Mouse (Mus musculus): ENCODE measurements around the gene Hist1h2bm. TPM values are rescaled to one million over a fixed set of nuclear protein-coding genes. Genes with fewer than 3 reads are reported as not detected.
"Not testable (repeated sequence)": the region's sequence is repeated elsewhere in the genome, so short reads cannot be mapped to it uniquely, and the experiment has no call there.

Gene Hist1h2bm
- polyA plus RNA-seq, 1 experiment from 2014 or later = 1.00 TPM

DNA sequence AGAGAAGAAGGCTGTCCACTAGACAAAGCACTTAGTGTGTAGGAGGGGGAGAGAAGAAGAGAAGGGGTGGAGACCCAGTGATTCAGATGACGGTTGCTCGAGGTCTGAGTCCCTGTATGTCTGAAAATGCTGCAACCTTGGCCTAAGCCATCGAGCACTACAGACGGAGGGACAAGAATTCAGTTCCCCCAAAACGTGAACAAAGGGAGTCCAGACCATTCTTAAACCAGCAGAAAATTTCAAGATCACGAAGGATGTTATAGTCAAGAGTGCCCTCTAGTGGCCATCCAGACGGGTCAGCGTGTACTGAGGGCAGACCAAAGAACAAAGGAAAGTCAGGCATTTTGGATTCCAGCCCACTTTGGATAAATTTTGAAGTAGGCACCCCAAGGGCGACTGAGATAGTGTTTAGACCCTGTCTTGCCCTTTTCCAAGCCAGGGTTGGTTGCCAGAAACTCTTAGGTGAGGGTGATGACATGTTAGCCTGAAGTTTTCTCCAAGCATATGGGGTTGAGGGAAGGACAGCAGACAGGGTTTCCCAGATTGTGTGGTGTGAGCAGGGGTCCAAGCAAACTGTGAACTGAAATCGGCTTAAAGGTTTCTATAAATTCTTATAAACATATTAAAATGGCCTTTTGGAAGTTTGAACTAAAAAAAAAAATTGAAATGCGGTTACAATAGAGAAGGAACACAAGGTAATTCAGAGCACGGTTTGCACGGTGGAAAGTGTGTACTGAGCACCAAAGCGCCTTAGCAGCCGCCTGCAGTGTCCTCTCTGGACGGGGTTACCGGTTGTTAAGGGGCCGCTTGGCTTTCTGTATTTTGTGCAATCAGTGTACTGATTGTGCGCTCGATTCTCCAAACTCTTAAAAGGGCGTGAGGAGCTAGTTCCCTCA lies 12.4 kb downstream of the Hist1h2bm start:
- peak overlapping the region; percentile 80 to 92 for H3K27ac ChIP-seq (replicated peaks in 1 of 2; ENCODE audit: control insufficient read depth in 1 of 2, insufficient read depth in 1 of 2, low read depth in 2 of 2, low read length in 2 of 2)
- H3K9ac ChIP-seq (ENCODE audit: low read length) = peak overlapping the region; percentile 79
- peaks cover 0 to 6% of the 10 kb centered on the region in 2 experiments; a peak in 1 of 4 replicates for H3K4me1 ChIP-seq (ENCODE audit: control insufficient read depth in 2 of 2, insufficient read depth in 2 of 2, low read length in 2 of 2)
- H3K9me3 ChIP-seq (ENCODE audit: control insufficient read depth, low read length) = no peaks in the 10 kb centered on the region
- peak; percentile 64 for ATAC-seq (ENCODE audit: insufficient number of reproducible peaks, insufficient read depth, low FRiP score, low read depth)
- no peaks in the 10 kb centered on the region for H3K36me3 ChIP-seq (ENCODE audit: control insufficient read depth, insufficient read depth, low read length)
- under 1% methylated on average over 21 of the region's 21 CpGs for WGBS
- peak overlapping the region; percentile 73 for H3K4me2 ChIP-seq (ENCODE audit: low read length)
- no peaks in the 10 kb centered on the region for H3K27me3 ChIP-seq (ENCODE audit: control insufficient read depth, insufficient read depth, low read length)
- H3K4me3 ChIP-seq (ENCODE audit: control insufficient read depth in 1 of 2, insufficient read depth in 1 of 2, low read depth in 1 of 2, low read length in 2 of 2) = peak overlapping the region; percentile 47 to 51

DNA sequence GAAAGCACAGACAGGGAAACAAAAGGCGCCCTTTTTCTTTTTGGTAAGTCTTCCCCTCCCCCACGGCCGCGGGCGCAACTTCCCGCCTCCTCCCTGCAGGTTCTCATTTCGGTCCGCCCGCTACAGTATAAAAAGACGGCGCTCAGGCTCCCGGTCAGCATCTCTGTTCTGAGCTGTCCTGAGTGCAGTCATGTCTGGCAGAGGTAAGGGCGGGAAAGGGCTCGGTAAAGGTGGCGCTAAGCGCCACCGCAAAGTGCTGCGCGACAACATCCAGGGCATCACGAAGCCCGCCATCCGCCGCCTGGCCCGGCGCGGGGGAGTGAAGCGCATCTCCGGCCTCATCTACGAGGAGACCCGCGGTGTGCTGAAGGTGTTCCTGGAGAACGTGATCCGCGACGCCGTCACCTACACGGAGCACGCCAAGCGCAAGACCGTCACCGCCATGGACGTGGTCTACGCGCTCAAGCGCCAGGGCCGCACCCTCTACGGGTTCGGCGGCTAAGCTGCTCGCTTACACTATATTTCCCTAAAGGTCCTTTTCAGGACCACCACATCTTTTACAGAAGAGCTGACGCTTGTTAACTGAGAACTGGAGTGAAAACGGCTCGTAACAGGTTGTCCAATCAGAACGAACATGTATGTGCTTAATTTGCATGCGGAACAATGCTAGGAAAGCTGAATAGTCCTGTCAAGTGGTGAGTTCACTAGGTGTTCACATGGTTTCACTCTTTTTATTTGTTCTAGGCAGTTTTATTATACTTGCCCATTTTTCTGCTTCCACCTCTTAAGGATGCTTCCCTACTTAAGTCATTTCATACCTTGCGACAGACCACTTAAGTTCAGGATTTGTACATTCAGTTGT lies 13.3 kb downstream of the Hist1h2bm start, which contains the start of gene Hist1h4j:
TSS of gene Hist1h4j (plus strand) at position 159 of the 862 bp plus-strand sequence.
- H3K27ac ChIP-seq (replicated peaks in 1 of 2; ENCODE audit: control insufficient read depth in 1 of 2, insufficient read depth in 1 of 2, low read depth in 2 of 2, low read length in 2 of 2) = peak within 1 kb of the TSS; percentile 80 to 92
- H3K9me3 ChIP-seq (ENCODE audit: control insufficient read depth, low read length); H3K27me3 ChIP-seq (ENCODE audit: control insufficient read depth, insufficient read depth, low read length); H3K36me3 ChIP-seq (ENCODE audit: control insufficient read depth, insufficient read depth, low read length); H3K4me1 ChIP-seq (ENCODE audit: control insufficient read depth in 2 of 2, insufficient read depth in 2 of 2, low read length in 2 of 2): not testable (repeated sequence)
- peak within 1 kb of the TSS; percentile 73 for H3K4me2 ChIP-seq (ENCODE audit: low read length)
- under 1% methylated on average over 38 of the region's 56 CpGs for WGBS
- peak within 1 kb of the TSS; percentile 79 for H3K9ac ChIP-seq (ENCODE audit: low read length)
- peak within 1 kb of the TSS; percentile 47 to 51 for H3K4me3 ChIP-seq (ENCODE audit: control insufficient read depth in 1 of 2, insufficient read depth in 1 of 2, low read depth in 1 of 2, low read length in 2 of 2)
- peak; percentile 84 for ATAC-seq (ENCODE audit: insufficient number of reproducible peaks, insufficient read depth, low FRiP score, low read depth)

DNA sequence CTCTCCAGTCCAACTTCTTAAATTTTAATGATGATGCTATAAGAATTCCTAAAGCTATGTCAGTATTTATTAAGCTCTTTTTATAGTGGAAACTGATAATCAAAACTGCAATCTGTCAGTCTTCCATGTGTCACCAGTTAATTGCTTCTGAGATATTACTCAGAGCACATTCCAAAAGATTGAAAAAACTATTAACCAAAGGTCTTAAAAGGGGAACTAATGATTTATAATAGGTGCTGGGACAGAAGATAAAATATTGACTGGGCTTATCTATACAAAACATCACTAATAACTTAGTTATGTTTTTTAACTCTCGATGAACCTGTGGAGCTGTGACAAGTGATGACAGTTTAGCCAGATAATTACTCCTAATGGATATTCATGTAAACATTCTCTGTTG lies 23.2 kb downstream of the Hist1h2bm start:
- H3K4me2 ChIP-seq (ENCODE audit: low read length) = no peak overlapping the region
- no peak overlapping the region for H3K27ac ChIP-seq (replicated peaks in 1 of 2; ENCODE audit: control insufficient read depth in 1 of 2, insufficient read depth in 1 of 2, low read depth in 2 of 2, low read length in 2 of 2)
- H3K27me3 ChIP-seq (ENCODE audit: control insufficient read depth, insufficient read depth, low read length) = no peaks in the 10 kb centered on the region
- peaks cover 2 to 5% of the 10 kb centered on the region in 2 experiments; a peak in 1 of 4 replicates for H3K4me1 ChIP-seq (ENCODE audit: control insufficient read depth in 2 of 2, insufficient read depth in 2 of 2, low read length in 2 of 2)
- H3K9ac ChIP-seq (ENCODE audit: low read length) = no peak overlapping the region
- no peak overlapping the region for H3K4me3 ChIP-seq (ENCODE audit: control insufficient read depth in 1 of 2, insufficient read depth in 1 of 2, low read depth in 1 of 2, low read length in 2 of 2)
- 78% methylated on average over 1 of the region's 1 CpGs for WGBS
- no peaks in the 10 kb centered on the region for H3K36me3 ChIP-seq (ENCODE audit: control insufficient read depth, insufficient read depth, low read length)
- no peaks in the 10 kb centered on the region for H3K9me3 ChIP-seq (ENCODE audit: control insufficient read depth, low read length)
- no peak for ATAC-seq (ENCODE audit: insufficient number of reproducible peaks, insufficient read depth, low FRiP score, low read depth)

DNA sequence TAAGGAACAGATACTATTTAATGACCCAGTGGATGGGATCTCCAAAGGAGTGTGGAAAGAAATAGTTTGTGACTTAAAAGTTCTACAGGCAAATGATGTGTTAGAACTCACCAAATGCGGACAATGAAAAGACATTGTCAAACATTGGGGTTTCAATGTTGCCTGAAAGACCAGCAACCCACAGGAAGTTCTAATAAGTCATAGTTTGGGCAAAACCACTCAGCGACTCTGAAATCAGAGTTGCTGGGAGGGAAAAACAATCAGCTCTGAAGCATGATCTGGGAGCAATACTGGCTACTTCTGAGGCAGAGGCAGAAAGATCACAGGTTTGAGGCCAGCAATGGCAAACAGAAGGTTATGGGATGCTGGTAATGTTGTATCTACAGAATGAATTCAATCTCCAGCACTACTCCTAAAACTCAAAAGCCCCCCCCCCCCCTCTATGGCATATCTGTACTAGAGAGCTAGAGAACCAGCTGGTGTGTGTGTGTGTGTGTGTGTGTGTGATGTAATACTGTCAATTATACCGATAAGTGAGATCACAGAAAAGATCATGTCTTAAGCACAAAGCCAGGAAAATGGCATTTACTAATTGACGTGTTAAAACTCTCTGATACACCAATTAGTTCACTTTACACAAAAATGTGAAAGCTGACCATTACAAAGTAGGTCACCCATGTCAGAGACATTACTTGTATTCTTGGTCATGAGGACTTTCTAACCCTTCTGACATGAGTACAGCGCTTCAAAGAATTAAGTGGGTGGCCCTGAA lies 27.7 kb downstream of the Hist1h2bm start:
- 10% methylated on average over 5 of the region's 5 CpGs for WGBS
- peak overlapping the region; percentile 77 to 85; a peak in 3 of 4 replicates for H3K27ac ChIP-seq (replicated peaks in 1 of 2; ENCODE audit: control insufficient read depth in 1 of 2, insufficient read depth in 1 of 2, low read depth in 2 of 2, low read length in 2 of 2)
- no peaks in the 10 kb centered on the region for H3K9me3 ChIP-seq (ENCODE audit: control insufficient read depth, low read length)
- ATAC-seq (ENCODE audit: insufficient number of reproducible peaks, insufficient read depth, low FRiP score, low read depth) = no peak
- peak overlapping the region; percentile 75 for H3K9ac ChIP-seq (ENCODE audit: low read length)
- peak overlapping the region; percentile 67 for H3K4me2 ChIP-seq (ENCODE audit: low read length)
- H3K4me3 ChIP-seq (ENCODE audit: control insufficient read depth in 1 of 2, insufficient read depth in 1 of 2, low read depth in 1 of 2, low read length in 2 of 2) = peak overlapping the region; percentile 47 to 65
- no peaks in the 10 kb centered on the region for H3K36me3 ChIP-seq (ENCODE audit: control insufficient read depth, insufficient read depth, low read length)
- no peaks in the 10 kb centered on the region for H3K27me3 ChIP-seq (ENCODE audit: control insufficient read depth, insufficient read depth, low read length)
- peaks cover 2 to 25% of the 10 kb centered on the region in 2 experiments; a peak in 3 of 4 replicates for H3K4me1 ChIP-seq (ENCODE audit: control insufficient read depth in 2 of 2, insufficient read depth in 2 of 2, low read length in 2 of 2)

DNA sequence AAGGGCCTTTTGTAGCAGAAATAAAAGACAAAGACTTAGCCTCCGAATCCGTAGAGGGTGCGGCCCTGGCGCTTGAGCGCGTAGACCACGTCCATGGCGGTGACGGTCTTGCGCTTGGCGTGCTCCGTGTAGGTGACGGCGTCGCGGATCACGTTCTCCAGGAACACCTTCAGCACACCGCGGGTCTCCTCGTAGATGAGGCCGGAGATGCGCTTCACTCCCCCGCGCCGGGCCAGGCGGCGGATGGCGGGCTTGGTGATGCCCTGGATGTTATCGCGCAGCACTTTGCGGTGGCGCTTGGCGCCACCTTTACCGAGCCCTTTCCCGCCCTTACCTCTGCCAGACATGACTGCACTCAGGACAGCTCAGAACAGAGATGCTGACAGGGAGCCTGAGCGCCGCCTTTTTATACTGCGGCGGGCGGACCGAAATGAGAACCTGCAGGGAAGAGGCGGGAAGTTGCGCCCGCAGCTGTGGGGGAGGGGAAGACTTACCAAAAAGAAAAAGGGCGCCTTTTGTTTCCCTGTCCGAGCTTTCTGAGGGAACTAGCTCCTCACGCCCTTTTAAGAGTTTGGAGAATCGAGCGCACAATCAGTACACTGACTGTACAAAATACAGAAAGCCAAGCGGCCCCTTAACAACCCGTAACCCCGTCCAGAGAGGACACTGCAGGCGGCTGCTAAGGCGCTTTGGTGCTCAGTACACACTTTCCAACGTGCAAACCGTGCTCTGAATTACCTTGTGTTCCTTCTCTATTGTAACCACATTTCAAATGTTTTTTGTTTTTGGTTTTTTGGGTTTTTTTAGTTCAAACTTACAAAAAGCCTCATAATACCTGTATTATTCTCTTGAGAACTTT lies 28.5 kb downstream of the Hist1h2bm start, which contains the start of gene Hist1h4k:
TSS of gene Hist1h4k (minus strand) at position 347 of the 859 bp plus-strand sequence.
- under 1% methylated on average over 37 of the region's 56 CpGs for WGBS
- Histone ChIP-seq H3K4me1 (ENCODE audit: control insufficient read depth in 2 of 2, insufficient read depth in 2 of 2, low read length in 2 of 2) (peaks cover 2 to 25% of the 10 kb centered on the region in 2 experiments; a peak in 3 of 4 replicates), H3K4me2 (ENCODE audit: low read length) (peak within 1 kb of the TSS; percentile 67)

DNA sequence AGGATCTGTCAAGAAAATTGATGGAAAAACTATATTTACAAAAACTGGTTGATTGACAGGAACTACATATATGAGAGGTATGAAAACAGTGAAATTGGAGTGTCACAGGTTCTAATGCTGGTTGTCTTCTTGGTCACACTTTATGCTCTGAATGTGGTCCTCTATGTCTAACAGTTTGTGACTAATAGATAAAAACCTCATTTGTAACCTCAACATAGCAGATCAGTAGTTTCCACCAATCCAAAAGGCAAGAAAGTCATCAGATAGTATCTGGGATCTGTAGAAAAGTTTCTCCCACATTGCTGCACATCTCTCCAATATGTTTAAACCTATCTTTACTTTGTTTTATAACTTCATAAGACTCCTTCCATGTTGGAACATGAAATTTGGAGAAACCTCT lies 29.6 kb downstream of the Hist1h2bm start:
- H3K4me2 ChIP-seq (ENCODE audit: low read length) = no peak overlapping the region
- no peaks in the 10 kb centered on the region for H3K9me3 ChIP-seq (ENCODE audit: control insufficient read depth, low read length)
- peaks cover 2 to 28% of the 10 kb centered on the region in 2 experiments; a peak in 3 of 4 replicates for H3K4me1 ChIP-seq (ENCODE audit: control insufficient read depth in 2 of 2, insufficient read depth in 2 of 2, low read length in 2 of 2)
- peak overlapping the region in 1 of 2 experiments; percentile 88; a peak in 1 of 4 replicates for H3K27ac ChIP-seq (replicated peaks in 1 of 2; ENCODE audit: control insufficient read depth in 1 of 2, insufficient read depth in 1 of 2, low read depth in 2 of 2, low read length in 2 of 2)
- no peak overlapping the region for H3K9ac ChIP-seq (ENCODE audit: low read length)
- no peak overlapping the region for H3K4me3 ChIP-seq (ENCODE audit: control insufficient read depth in 1 of 2, insufficient read depth in 1 of 2, low read depth in 1 of 2, low read length in 2 of 2)
- ATAC-seq (ENCODE audit: insufficient number of reproducible peaks, insufficient read depth, low FRiP score, low read depth) = no peak
- no peaks in the 10 kb centered on the region for H3K36me3 ChIP-seq (ENCODE audit: control insufficient read depth, insufficient read depth, low read length)
- no peaks in the 10 kb centered on the region for H3K27me3 ChIP-seq (ENCODE audit: control insufficient read depth, insufficient read depth, low read length)

More for the DNA sequence above, 28.5 kb downstream of the Hist1h2bm start, which contains the start of gene Hist1h4k:
- ATAC-seq (ENCODE audit: insufficient number of reproducible peaks, insufficient read depth, low FRiP score, low read depth) = peak; percentile 70
- Histone ChIP-seq H3K4me3 (ENCODE audit: control insufficient read depth in 1 of 2, insufficient read depth in 1 of 2, low read depth in 1 of 2, low read length in 2 of 2) (peak within 1 kb of the TSS; percentile 47 to 65), H3K9ac (ENCODE audit: low read length) (peak within 1 kb of the TSS; percentile 75), H3K27ac (replicated peaks in 1 of 2; ENCODE audit: control insufficient read depth in 1 of 2, insufficient read depth in 1 of 2, low read depth in 2 of 2, low read length in 2 of 2) (peak within 1 kb of the TSS; percentile 85 to 92)
- not testable (repeated sequence) for H3K36me3 ChIP-seq (ENCODE audit: control insufficient read depth, insufficient read depth, low read length); H3K9me3 ChIP-seq (ENCODE audit: control insufficient read depth, low read length); H3K27me3 ChIP-seq (ENCODE audit: control insufficient read depth, insufficient read depth, low read length)

All from heart, embryonic 14.5 days (tissue).